Mouse (Mus musculus) CH12.LX (cell line): ENCODE data around the gene Aqp11. TPM values are rescaled to one million over a fixed set of nuclear protein-coding genes. Genes with fewer than 3 reads are reported as not detected.

Experiments
- DNase-seq: peaks from one replicate; pipeline ENCODE4 v3.0.0-alpha.2; 2013; ENCODE audit errors: extremely low read depth
- H3K27ac ChIP-seq: 2 replicates; pipeline ENCODE4 v1.5.1; 2012; ENCODE audit warnings: low read depth, mild to moderate bottlenecking, control low read depth, moderate library complexity; ENCODE audit not compliant: insufficient read depth
- H3K27me3 ChIP-seq: replicated peaks from 2 replicates; pipeline ENCODE3; 2012; ENCODE audit warnings: inconsistent platforms
- H3K36me3 ChIP-seq, 2 experiments: replicated peaks in 1 of 2; 2 replicates each; pipeline versions ENCODE3 to v1.6.1; 2012; ENCODE audit warnings: inconsistent platforms in 1 of 2, low read length in 1 of 2, mild to moderate bottlenecking in 1 of 2, mixed read lengths in 1 of 2, moderate library complexity in 1 of 2; ENCODE audit not compliant: control insufficient read depth in 1 of 2, insufficient read depth in 1 of 2
- H3K4me1 ChIP-seq, 2 experiments: 2 replicates each; pipeline ENCODE4 v1.6.1; 2012; ENCODE audit warnings: inconsistent platforms in 1 of 2, moderate library complexity in 1 of 2; ENCODE audit not compliant: insufficient read depth in 2 of 2, control insufficient read depth in 1 of 2
- H3K4me2 ChIP-seq: 2 replicates; pipeline ENCODE4 v1.6.1; 2012; ENCODE audit warnings: low read depth, mild to moderate bottlenecking, control low read depth; ENCODE audit not compliant: poor library complexity, insufficient read depth, severe bottlenecking
- H3K4me3 ChIP-seq, 3 experiments: fragments of 150-350 bp in 1 of 3; sonication (generic) in 1 of 3; replicated peaks in 1 of 3; 2 replicates each; pipeline versions ENCODE3 to v1.5.1; 2011 to 2012; ENCODE audit warnings: low read depth in 2 of 3, low read length in 2 of 3, mild to moderate bottlenecking in 2 of 3, moderate library complexity in 2 of 3, control low read depth in 1 of 3, improper control_type of control experiment in 1 of 3, inconsistent platforms in 1 of 3, mixed read lengths in 1 of 3; ENCODE audit not compliant: poor library complexity in 1 of 3
- H3K79me2 ChIP-seq: replicated peaks from 2 replicates; pipeline ENCODE4 v1.6.1; 2012; ENCODE audit warnings: mild to moderate bottlenecking, moderate library complexity; ENCODE audit not compliant: control insufficient read depth, poor library complexity, insufficient read depth, severe bottlenecking; ENCODE audit errors: extremely low read depth
- H3K9ac ChIP-seq: 2 replicates; pipeline ENCODE4 v1.6.1; 2012; ENCODE audit warnings: low read depth, mild to moderate bottlenecking, control low read depth, moderate library complexity; ENCODE audit not compliant: insufficient read depth
- H3K9me3 ChIP-seq: replicated peaks from 2 replicates; pipeline ENCODE3; 2012; ENCODE audit warnings: low read length, inconsistent platforms, mixed read lengths
- BHLHE40 ChIP-seq: IDR thresholded peaks from 2 replicates; pipeline ENCODE4 v1.6.1; 2011; ENCODE audit warnings: mild to moderate bottlenecking, low read depth, low read length, improper control_type of control experiment
- CHD2 ChIP-seq: IDR thresholded peaks from 2 replicates; pipeline ENCODE4 v1.6.1; 2011; ENCODE audit warnings: low read length, improper control_type of control experiment
- E2F4 ChIP-seq: IDR thresholded peaks from 2 replicates; pipeline ENCODE4 v1.6.1; 2011; ENCODE audit warnings: low read depth, low read length, improper control_type of control experiment; ENCODE audit not compliant: insufficient replicate concordance
- ELF1 ChIP-seq: IDR thresholded peaks from 2 replicates; pipeline ENCODE4 v1.6.1; 2014; ENCODE audit warnings: low read depth, mild to moderate bottlenecking, inconsistent platforms, low read length, improper control_type of control experiment
- ETS1 ChIP-seq: conservative IDR thresholded peaks from 2 replicates; pipeline ENCODE4 v1.6.1; 2012; ENCODE audit warnings: low read depth, mild to moderate bottlenecking, inconsistent platforms, low read length, improper control_type of control experiment, moderate library complexity
- GABPA ChIP-seq: IDR thresholded peaks from 2 replicates; pipeline ENCODE4 v1.6.1; 2012; ENCODE audit warnings: low read depth, low read length, improper control_type of control experiment, inconsistent platforms; ENCODE audit not compliant: insufficient replicate concordance
- HCFC1 ChIP-seq: IDR thresholded peaks from 2 replicates; pipeline ENCODE4 v1.6.1; 2012; ENCODE audit warnings: low read depth, mild to moderate bottlenecking, inconsistent platforms, low read length, improper control_type of control experiment
- IRF4 ChIP-seq: IDR thresholded peaks from 2 replicates; pipeline ENCODE4 v1.6.1; 2014; ENCODE audit warnings: low read depth, mild to moderate bottlenecking, inconsistent platforms, low read length, improper control_type of control experiment
- JUN ChIP-seq: IDR thresholded peaks from 2 replicates; pipeline ENCODE4 v1.6.1; 2011; ENCODE audit warnings: low read depth, mild to moderate bottlenecking, low read length, improper control_type of control experiment, moderate library complexity; ENCODE audit not compliant: insufficient read depth
- JUND ChIP-seq: conservative IDR thresholded peaks from 2 replicates; pipeline ENCODE4 v1.6.1; 2011; ENCODE audit warnings: low read depth, low read length, improper control_type of control experiment
- KAT2A ChIP-seq: IDR thresholded peaks from 2 replicates; pipeline ENCODE4 v1.6.1; 2012; ENCODE audit warnings: low read length, improper control_type of control experiment, inconsistent platforms; ENCODE audit not compliant: insufficient replicate concordance
- MAFK ChIP-seq: IDR thresholded peaks from 2 replicates; pipeline ENCODE4 v1.6.1; 2011; ENCODE audit warnings: low read length, improper control_type of control experiment; ENCODE audit not compliant: insufficient replicate concordance
- MAX ChIP-seq: IDR thresholded peaks from 2 replicates; pipeline ENCODE4 v1.6.1; 2011; ENCODE audit warnings: low read length, improper control_type of control experiment
- MAZ ChIP-seq: IDR thresholded peaks from 2 replicates; pipeline ENCODE4 v1.6.1; 2012; ENCODE audit warnings: low read depth, mild to moderate bottlenecking, inconsistent platforms, low read length, improper control_type of control experiment, moderate library complexity
- MXI1 ChIP-seq: IDR thresholded peaks from 2 replicates; pipeline ENCODE4 v1.6.1; 2011; ENCODE audit warnings: mild to moderate bottlenecking, low read depth, low read length, improper control_type of control experiment
- MYC ChIP-seq: IDR thresholded peaks from 2 replicates; pipeline ENCODE4 v1.6.1; 2011; ENCODE audit warnings: low read depth, mild to moderate bottlenecking, improper control_type of control experiment, low read length
- POLR2A ChIP-seq: IDR thresholded peaks from 2 replicates; pipeline ENCODE4 v1.6.1; 2011; ENCODE audit warnings: low read depth, mild to moderate bottlenecking, improper control_type of control experiment, low read length
- POLR2AphosphoS2 ChIP-seq: IDR thresholded peaks from 2 replicates; pipeline ENCODE4 v1.6.1; 2011; ENCODE audit warnings: low read depth, low read length, improper control_type of control experiment
- RCOR1 ChIP-seq: conservative IDR thresholded peaks from 2 replicates; pipeline ENCODE4 v1.6.1; 2012; ENCODE audit warnings: low read depth, mild to moderate bottlenecking, inconsistent platforms, low read length, improper control_type of control experiment
- SIN3A ChIP-seq: IDR thresholded peaks from 2 replicates; pipeline ENCODE4 v1.6.1; 2012; ENCODE audit warnings: low read length, improper control_type of control experiment, inconsistent platforms
- SMC3 ChIP-seq: IDR thresholded peaks from 2 replicates; pipeline ENCODE4 v1.6.1; 2011; ENCODE audit warnings: low read depth, low read length, improper control_type of control experiment
- TBP ChIP-seq: conservative IDR thresholded peaks from 2 replicates; pipeline ENCODE4 v1.6.1; 2011; ENCODE audit warnings: low read depth, low read length, improper control_type of control experiment
- TCF12 ChIP-seq: IDR thresholded peaks from 2 replicates; pipeline ENCODE4 v1.6.1; 2014; ENCODE audit warnings: low read depth, mild to moderate bottlenecking, inconsistent platforms, low read length, improper control_type of control experiment
- UBTF ChIP-seq: IDR thresholded peaks from 2 replicates; pipeline ENCODE4 v1.6.1; 2012; ENCODE audit warnings: low read depth, mild to moderate bottlenecking, inconsistent platforms, low read length, improper control_type of control experiment, moderate library complexity
- USF1 ChIP-seq: IDR thresholded peaks from 2 replicates; pipeline ENCODE4 v1.6.1; 2014; ENCODE audit warnings: low read depth, mild to moderate bottlenecking, inconsistent platforms, low read length, improper control_type of control experiment
- USF2 ChIP-seq: conservative IDR thresholded peaks from 2 replicates; pipeline ENCODE4 v1.6.1; 2011; ENCODE audit warnings: low read depth, low read length, improper control_type of control experiment
- ZKSCAN1 ChIP-seq: IDR thresholded peaks from 2 replicates; pipeline ENCODE4 v1.6.1; 2012; ENCODE audit warnings: low read depth, inconsistent platforms, low read length, improper control_type of control experiment, borderline replicate concordance
- dilution Hi-C: fragments of 300-500 bp; cut with MboI; formaldehyde crosslinking; loops from 2 replicates; pipeline ENCODE4 v1.14.3; 2020; ENCODE audit warnings: low sequenced_read_pairs; ENCODE audit not compliant: extremely low pct_unique_long_range_greater_than_20kb, extremely low pct_ligation_motif_present
- in situ Hi-C: fragments of 300-500 bp; cut with MboI; formaldehyde crosslinking; loops from 3 replicates; pipeline ENCODE4 v1.14.3; 2019; ENCODE audit warnings: low sequenced_read_pairs, low pct_ligation_motif_present, low pct_unique_long_range_greater_than_20kb, mixed read lengths
- polyA plus RNA-seq: library from polyadenylated mRNA; unstranded; fragments of >175 nt; gene quantifications from 2 replicates; pipeline ENCODE4 v1.2.1, GENCODE M21; 2012; ENCODE audit warnings: low read depth; ENCODE audit not compliant: insufficient read length
- total RNA-seq, 2 experiments: library from RNA; depleted of rRNA; stranded (reverse); fragments of 300-350 nt in 1 of 2; fragments of >200 nt in 1 of 2; gene quantifications; 2 replicates each; pipeline ENCODE4 v1.2.3; 2012 to 2014

The Aqp11 gene
- total and polyA plus RNA-seq, 3 experiments = 0.46 to 1.0 (median 0.89) TPM

DNA sequence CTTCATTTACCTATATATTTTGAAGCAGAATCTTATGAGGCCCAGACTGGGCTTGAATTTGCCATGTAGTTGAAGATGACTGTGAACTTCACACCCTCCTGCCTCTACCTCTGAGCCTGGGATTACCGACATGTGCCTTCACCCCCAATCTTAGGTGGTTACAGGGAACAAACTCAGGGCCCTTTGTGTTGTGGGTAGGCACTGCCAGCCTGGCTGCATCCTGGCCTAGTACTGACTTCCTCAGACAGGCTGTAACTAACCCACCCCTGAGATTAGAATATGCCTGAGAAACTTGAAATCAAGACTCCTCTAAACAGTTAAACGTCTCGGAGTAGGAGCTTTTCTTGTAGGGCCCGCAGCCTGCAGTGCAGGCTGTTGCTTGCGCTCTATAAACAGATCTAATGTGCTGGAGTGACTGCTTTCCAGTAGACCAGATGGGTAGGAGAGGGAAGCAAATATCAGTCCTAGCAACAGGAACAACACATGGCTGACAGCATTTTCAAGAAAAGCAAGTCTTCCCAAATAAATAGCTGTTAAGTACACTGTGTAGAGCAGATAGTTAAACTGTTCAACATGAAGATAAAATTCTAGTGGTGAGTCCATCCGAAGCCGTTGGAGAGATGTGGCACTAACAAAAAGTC is 15.7 kb downstream of the Aqp11 start:
- TF ChIP-seq UBTF = no peak
- TF ChIP-seq SMC3 = no peak
- TF ChIP-seq GABPA = no peak
- TF ChIP-seq SIN3A = no peak
- no peak for TF ChIP-seq MAX
- no peak for TF ChIP-seq JUND
- no peak for TF ChIP-seq JUN
- no peak for TF ChIP-seq RCOR1
- no peak for TF ChIP-seq MAFK
- no peak for TF ChIP-seq MAZ
- TF ChIP-seq CHD2 = no peak
- no peak for TF ChIP-seq MXI1
- no peak for TF ChIP-seq POLR2A
- dilution Hi-C loops (no loop called here), in situ Hi-C loops (no loop called here)
- Histone ChIP-seq H3K27ac (no peak overlapping the region), H3K27me3 (no peaks in the 10 kb centered on the region), H3K9me3 (no peaks in the 10 kb centered on the region), H3K79me2 (no peaks in the 10 kb centered on the region), H3K4me3 (no peak overlapping the region), H3K4me1 (no peaks in the 10 kb centered on the region), H3K36me3 (peaks cover 25 to 88% of the 10 kb centered on the region in 2 experiments), H3K9ac (no peak overlapping the region), H3K4me2 (no peak overlapping the region)
- no peak for DNase-seq

- DNase-seq = no peak
- Histone ChIP-seq H3K36me3 (peaks cover 33 to 89% of the 10 kb centered on the region in 2 experiments), H3K27ac (no peak overlapping the region), H3K4me1 (no peaks in the 10 kb centered on the region), H3K27me3 (no peaks in the 10 kb centered on the region), H3K9ac (no peak overlapping the region)
- TF ChIP-seq TCF12 = no peak
- TF ChIP-seq KAT2A = no peak
- TF ChIP-seq BHLHE40 = no peak
- no peak for TF ChIP-seq MYC
- TF ChIP-seq POLR2AphosphoS2 = no peak
- TF ChIP-seq ZKSCAN1 = no peak
- no peak for TF ChIP-seq ELF1
- no peak for TF ChIP-seq IRF4
- TF ChIP-seq HCFC1 = no peak
- TF ChIP-seq E2F4 = no peak
- TF ChIP-seq SMC3 = no peak
- TF ChIP-seq MXI1 = no peak
- TF ChIP-seq USF1 = no peak
- no peak for TF ChIP-seq MAZ
- no peak for TF ChIP-seq MAX
- TF ChIP-seq TBP = no peak
- no peak for TF ChIP-seq ETS1
- TF ChIP-seq USF2 = no peak
- TF ChIP-seq, all 38 proteins: peak for 0
- Histone ChIP-seq H3K79me2 (no peaks in the 10 kb centered on the region), H3K4me2 (no peak overlapping the region), H3K4me3 (no peak overlapping the region), H3K9me3 (no peaks in the 10 kb centered on the region)
- in situ Hi-C loops = no loop called here
- dilution Hi-C loops = no loop called here
Observed at GRCm38 (mm10) chr7:97720109-97720508, 18.0 kb downstream of the Aqp11 start.
